Mouse (Mus musculus) embryo, embryonic 11 days (tissue): ENCODE measurements around the gene Sirt6.
A peak's percentile ranks its signal among the peaks of the same experiment; 100 is the strongest.

Experiments used
- DNase-seq: peaks from one replicate; pipeline ENCODE4 v3.0.0-alpha.2; 2015

The Sirt6 gene

GRCm38 (mm10) chr10:81592631-81593030, 35.0 kb downstream of the Sirt6 start:
- DNase-seq, result no peak

- no peak for DNase-seq
Observed at GRCm38 (mm10) chr10:81591846-81592245, 35.8 kb downstream of the Sirt6 start.

- DNase-seq, result no peak
Observed at GRCm38 (mm10) chr10:81588739-81589138, 38.9 kb downstream of the Sirt6 start.

GRCm38 (mm10) chr10:81583347-81583746, 44.2 kb downstream of the Sirt6 start:
- no peak for DNase-seq

- DNase-seq, result no peak
Observed at GRCm38 (mm10) chr10:81580441-81581070, 47.0 kb downstream of the Sirt6 start.

- DNase-seq, result no peak
Observed at GRCm38 (mm10) chr10:81579967-81580366, 47.6 kb downstream of the Sirt6 start.

- DNase-seq, result peak; percentile 18
Observed at GRCm38 (mm10) chr10:81575695-81576094, 51.9 kb downstream of the Sirt6 start.

- peak; percentile 81 for DNase-seq
Observed at GRCm38 (mm10) chr10:81575208-81575631, 52.4 kb downstream of the Sirt6 start.

GRCm38 (mm10) chr10:81574081-81575056, 53.2 kb downstream of the Sirt6 start, which contains the start of gene Tle2:
TSS of gene Tle2 (plus strand) at chr10:81574561.
- DNase-seq, result peak; percentile 45

- peak; percentile 27 for DNase-seq
Observed at GRCm38 (mm10) chr10:81572975-81573374, 54.6 kb downstream of the Sirt6 start.

GRCm38 (mm10) chr10:81572133-81572671, 55.4 kb downstream of the Sirt6 start:
- DNase-seq, result no peak
